Mouse (Mus musculus) erythroblast, embryonic 14.5 days (primary cell): ENCODE data around the gene Krtap4-2.

Experiments used
- GATA1 ChIP-seq: IDR thresholded peaks from 2 replicates; pipeline ENCODE4 v1.6.1; 2012; ENCODE audit warnings: low read length, inconsistent platforms, mixed read lengths
- TAL1 ChIP-seq: IDR thresholded peaks from 3 replicates; pipeline ENCODE4 v1.6.1; 2012; ENCODE audit warnings: low read length, inconsistent platforms, mixed read lengths

GRCm38 (mm10) chr11:99585096-99585495, 49.8 kb downstream of the Krtap4-2 start:
- TF ChIP-seq TAL1 = no peak
- TF ChIP-seq GATA1 = no peak
